Mouse (Mus musculus): ENCODE results near the gene Eef1a2. TPM values are rescaled to one million over a fixed set of nuclear protein-coding genes. Genes with fewer than 3 reads are reported as not detected.

The Eef1a2 gene
- polyA plus RNA-seq, 1 experiment from 2014 or later = 0.23 TPM

GRCm38 (mm10) chr2:181152701-181153100 is 4.1 kb downstream of the Eef1a2 start:
- Histone ChIP-seq H3K79me2 (ENCODE audit: inconsistent target) (no peaks in the 10 kb centered on the region), H3K4me3 (ENCODE audit: inconsistent target) (no peak overlapping the region), H3K27ac (no peak overlapping the region), H3K36me3 (ENCODE audit: inconsistent target) (no peaks in the 10 kb centered on the region)
- 90% methylated on average over 17 of the region's 17 CpGs for WGBS (ENCODE audit: missing documents)

DNA sequence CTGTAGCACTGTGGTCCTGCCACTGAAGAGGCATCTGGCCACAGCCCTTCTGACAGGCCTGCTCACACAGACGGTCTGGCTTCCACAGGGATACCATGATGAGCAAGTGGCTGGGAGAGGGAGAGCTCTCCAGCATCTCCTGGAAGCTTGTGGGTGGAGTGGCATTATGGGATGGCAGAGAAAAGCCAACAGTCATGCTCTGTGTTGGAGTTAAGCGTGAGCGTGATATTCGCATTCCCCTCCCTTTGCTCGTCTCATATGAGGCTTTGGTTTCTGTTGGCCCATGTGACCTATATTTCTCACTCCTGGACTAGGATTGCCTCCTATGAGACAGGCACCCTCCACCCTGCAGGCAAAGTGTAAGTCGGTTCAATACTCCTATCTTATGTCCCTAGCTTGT is 6.5 kb downstream of the Eef1a2 start:
- 68% methylated on average over 6 of the region's 6 CpGs for WGBS (ENCODE audit: missing documents)

DNA sequence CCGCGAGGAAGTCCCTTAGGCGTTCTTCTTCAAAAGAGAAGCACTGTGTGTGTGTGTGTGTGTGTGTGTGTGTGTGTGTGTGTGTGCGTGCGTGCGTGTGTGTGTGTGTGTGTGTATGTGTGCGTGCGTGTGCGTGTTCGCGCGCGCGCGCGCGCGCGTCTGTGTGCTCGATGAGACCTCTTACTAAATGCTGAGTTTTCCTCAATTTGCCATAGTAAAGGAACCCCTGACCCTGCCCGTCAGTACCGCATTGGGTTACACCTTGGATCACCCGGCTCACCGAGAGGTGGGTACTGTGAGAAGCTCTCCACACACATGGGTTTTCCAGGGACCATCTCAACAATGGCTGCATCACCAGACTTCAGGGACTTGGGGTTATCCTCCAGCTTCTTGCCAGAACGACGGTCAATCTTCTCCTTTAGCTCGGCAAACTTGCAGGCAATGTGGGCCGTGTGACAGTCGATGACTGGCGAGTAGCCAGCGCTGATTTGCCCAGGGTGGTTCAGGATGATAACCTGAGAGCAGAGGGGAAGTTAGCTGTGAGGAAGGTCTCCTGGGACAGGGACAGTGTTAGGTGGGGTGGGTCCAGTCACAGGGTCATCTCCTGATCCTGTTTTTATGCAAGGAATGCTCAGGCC is 8.4 kb downstream of the Eef1a2 start:
- H3K4me3 ChIP-seq (ENCODE audit: inconsistent target) = no peak overlapping the region
- 18% methylated on average over 12 of the region's 31 CpGs for WGBS (ENCODE audit: missing documents)

More for the DNA sequence above, 6.5 kb downstream of the Eef1a2 start:
- H3K79me2 ChIP-seq (ENCODE audit: inconsistent target) = no peaks in the 10 kb centered on the region
- no peaks in the 10 kb centered on the region for H3K36me3 ChIP-seq (ENCODE audit: inconsistent target)
- H3K4me3 ChIP-seq (ENCODE audit: inconsistent target) = no peak overlapping the region
- H3K27ac ChIP-seq = no peak overlapping the region

DNA sequence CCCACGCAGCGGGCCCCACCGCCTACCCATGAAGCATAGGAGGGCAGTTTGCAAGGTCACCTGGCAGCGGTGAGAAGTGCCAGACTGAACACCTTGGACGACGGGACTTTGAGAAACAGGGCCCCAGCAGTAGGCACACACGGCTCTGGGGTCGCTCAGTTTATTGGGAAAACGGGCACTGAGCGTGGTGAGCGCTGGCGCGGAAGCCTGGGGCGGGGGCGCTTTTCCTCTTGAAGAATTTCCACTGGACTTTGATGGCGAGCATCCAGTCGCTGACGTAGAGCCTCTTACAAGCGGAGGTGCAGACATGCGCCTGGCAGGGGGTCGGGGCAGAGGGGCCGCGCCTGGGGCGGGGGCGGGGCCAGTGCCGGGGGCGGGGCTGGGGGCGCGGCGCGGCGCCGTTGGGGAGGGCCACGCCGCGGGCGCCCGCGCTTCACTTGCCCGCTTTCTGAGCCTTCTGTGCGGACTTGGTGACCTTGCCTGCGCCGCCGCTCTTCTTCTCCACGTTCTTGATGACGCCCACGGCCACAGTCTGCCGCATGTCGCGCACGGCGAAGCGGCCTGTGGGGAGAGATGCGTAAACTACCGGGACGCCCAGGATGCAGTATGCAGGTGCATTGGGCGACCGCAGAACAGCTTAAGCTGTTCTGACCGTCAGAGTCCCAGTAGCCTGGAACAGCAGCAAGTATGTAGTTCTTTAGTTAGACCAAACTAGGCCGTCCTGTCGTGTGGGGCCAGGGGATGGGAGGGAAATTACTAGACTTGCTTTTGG is 9.1 kb downstream of the Eef1a2 start:
- WGBS (ENCODE audit: missing documents) = 3% methylated on average over 56 of the region's 61 CpGs
- no peaks in the 10 kb centered on the region for H3K36me3 ChIP-seq (ENCODE audit: inconsistent target)
- no peak overlapping the region for H3K27ac ChIP-seq
- H3K79me2 ChIP-seq (ENCODE audit: inconsistent target) = no peaks in the 10 kb centered on the region
- no peak overlapping the region for H3K4me3 ChIP-seq (ENCODE audit: inconsistent target)

More for the DNA sequence above, 8.4 kb downstream of the Eef1a2 start:
- Histone ChIP-seq H3K79me2 (ENCODE audit: inconsistent target) (no peaks in the 10 kb centered on the region), H3K27ac (no peak overlapping the region), H3K36me3 (ENCODE audit: inconsistent target) (no peaks in the 10 kb centered on the region)

DNA sequence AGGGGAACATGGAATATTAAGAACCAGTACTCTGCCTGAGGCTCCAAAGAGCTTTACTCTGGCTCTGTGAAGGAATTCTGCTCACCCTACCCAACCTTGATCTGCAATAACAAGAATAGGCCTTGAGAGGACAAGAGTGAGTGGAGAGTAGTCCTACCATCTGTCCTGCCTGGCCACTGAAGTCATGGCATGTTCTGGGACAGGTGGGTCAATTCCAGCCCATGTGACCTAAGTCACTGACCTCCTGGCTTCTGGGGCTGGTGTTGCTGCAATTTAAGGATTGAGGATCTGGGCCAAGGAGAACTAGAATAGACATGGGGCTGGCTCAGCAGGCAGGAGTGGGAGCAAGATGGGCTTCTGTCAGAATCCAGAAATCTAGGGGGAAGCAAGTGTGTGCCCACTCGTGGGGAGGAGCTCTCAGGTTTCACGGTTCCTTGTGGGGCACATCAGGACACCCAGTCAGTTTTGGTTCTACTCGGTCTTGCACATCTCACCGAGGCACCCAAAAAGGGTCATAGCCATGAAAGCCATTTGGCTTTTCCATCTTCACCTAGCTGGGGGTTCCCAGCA is 9.8 kb downstream of the Eef1a2 start:
- no peak overlapping the region for H3K4me3 ChIP-seq (ENCODE audit: inconsistent target)
- no peaks in the 10 kb centered on the region for H3K36me3 ChIP-seq (ENCODE audit: inconsistent target)
- WGBS (ENCODE audit: missing documents) = 61% methylated on average over 4 of the region's 4 CpGs
- no peaks in the 10 kb centered on the region for H3K79me2 ChIP-seq (ENCODE audit: inconsistent target)
- no peak overlapping the region for H3K27ac ChIP-seq

DNA sequence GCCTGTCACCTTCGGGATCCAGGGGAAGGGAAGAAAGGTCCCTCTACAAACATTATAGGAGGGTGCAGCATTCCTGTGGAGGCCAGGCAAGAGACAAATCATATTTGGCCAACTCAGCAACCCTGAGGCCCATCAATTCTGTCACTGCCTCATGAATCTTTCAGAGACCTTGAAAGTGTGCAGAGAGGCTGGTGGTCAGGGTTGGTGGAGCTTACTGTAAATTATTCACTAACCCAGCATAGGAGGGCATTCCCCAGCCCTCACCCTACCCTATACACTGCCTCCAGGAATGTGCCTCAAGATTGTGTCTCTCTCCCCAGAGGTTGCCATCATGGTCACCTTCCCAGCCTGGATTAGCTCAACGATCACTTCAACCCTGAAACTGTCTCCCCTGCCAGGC is 12.1 kb downstream of the Eef1a2 start:
- Histone ChIP-seq H3K79me2 (ENCODE audit: inconsistent target) (no peaks in the 10 kb centered on the region), H3K36me3 (ENCODE audit: inconsistent target) (no peaks in the 10 kb centered on the region), H3K4me3 (ENCODE audit: inconsistent target) (no peak overlapping the region), H3K27ac (no peak overlapping the region)
- 82% methylated on average over 2 of the region's 2 CpGs for WGBS (ENCODE audit: missing documents)

GRCm38 (mm10) chr2:181143509-181144276 is 13.1 kb downstream of the Eef1a2 start:
- Histone ChIP-seq H3K79me2 (ENCODE audit: inconsistent target) (no peaks in the 10 kb centered on the region), H3K4me3 (ENCODE audit: inconsistent target) (no peak overlapping the region), H3K36me3 (ENCODE audit: inconsistent target) (no peaks in the 10 kb centered on the region), H3K27ac (no peak overlapping the region)
- 76% methylated on average over 2 of the region's 2 CpGs for WGBS (ENCODE audit: missing documents)

- H3K36me3 ChIP-seq (ENCODE audit: inconsistent target) = no peaks in the 10 kb centered on the region
- no peak overlapping the region for H3K4me3 ChIP-seq (ENCODE audit: inconsistent target)
- H3K79me2 ChIP-seq (ENCODE audit: inconsistent target) = no peaks in the 10 kb centered on the region
- H3K27ac ChIP-seq = no peak overlapping the region
- WGBS (ENCODE audit: missing documents) = 64% methylated on average over 8 of the region's 8 CpGs
Measured at GRCm38 (mm10) chr2:181142703-181143135, 14.1 kb downstream of the Eef1a2 start.

DNA sequence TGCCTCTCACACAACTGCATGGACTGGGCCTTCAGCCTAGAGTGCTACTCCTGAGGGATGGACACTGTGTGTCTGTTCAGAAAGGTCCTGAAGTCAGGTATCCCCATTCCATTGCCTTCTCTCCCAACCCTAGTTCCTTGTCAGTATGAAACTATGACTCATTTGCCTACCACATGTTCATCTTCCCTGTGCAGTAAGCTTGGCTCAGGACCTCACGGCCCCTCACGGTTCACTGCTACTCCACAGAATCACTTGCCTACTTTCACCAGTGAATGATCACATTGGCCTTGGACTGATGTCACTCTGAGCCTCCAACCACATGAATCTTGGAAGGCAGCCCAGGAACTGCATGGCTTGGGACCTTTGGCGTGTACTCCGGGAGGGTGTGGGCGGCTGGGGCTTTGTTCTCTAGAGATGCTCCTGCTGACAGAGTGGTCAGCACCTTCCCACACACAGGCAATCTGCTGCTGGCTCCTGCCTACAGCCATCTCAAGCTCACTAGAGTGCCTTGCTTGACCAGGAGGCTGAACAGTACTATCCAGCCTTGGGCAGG is 17.1 kb downstream of the Eef1a2 start:
- 88% methylated on average over 5 of the region's 5 CpGs for WGBS (ENCODE audit: missing documents)

DNA sequence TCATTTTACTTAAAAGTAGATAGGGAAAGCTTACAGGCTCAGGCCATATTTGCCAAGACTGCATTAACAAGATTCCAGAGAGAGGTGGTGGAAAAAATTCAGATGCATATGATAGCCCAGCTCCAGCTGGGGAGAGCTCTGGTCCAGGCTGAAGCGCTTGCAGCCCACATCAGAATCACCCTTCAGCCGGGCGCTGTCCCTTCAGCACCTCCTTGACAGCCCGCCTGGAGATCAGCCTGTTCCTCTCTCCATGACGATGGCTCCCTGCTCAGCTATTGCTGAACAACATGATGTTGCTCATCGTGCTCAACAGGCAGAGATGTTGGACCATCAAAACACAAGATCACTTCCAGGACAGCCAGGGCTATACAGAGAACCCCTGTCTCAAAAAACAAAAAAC is 19.9 kb downstream of the Eef1a2 start:
- no peak overlapping the region for H3K4me3 ChIP-seq (ENCODE audit: inconsistent target)
- H3K27ac ChIP-seq = no peak overlapping the region
- no peaks in the 10 kb centered on the region for H3K79me2 ChIP-seq (ENCODE audit: inconsistent target)
- 8% methylated on average over 6 of the region's 6 CpGs for WGBS (ENCODE audit: missing documents)
- no peaks in the 10 kb centered on the region for H3K36me3 ChIP-seq (ENCODE audit: inconsistent target)

More for the DNA sequence above, 17.1 kb downstream of the Eef1a2 start:
- Histone ChIP-seq H3K79me2 (ENCODE audit: inconsistent target) (no peaks in the 10 kb centered on the region), H3K27ac (no peak overlapping the region), H3K36me3 (ENCODE audit: inconsistent target) (no peaks in the 10 kb centered on the region), H3K4me3 (ENCODE audit: inconsistent target) (no peak overlapping the region)

GRCm38 (mm10) chr2:181135446-181135818 is 21.4 kb downstream of the Eef1a2 start:
- 9% methylated on average over 4 of the region's 4 CpGs for WGBS (ENCODE audit: missing documents)
- no peaks in the 10 kb centered on the region for H3K36me3 ChIP-seq (ENCODE audit: inconsistent target)
- no peaks in the 10 kb centered on the region for H3K79me2 ChIP-seq (ENCODE audit: inconsistent target)
- H3K4me3 ChIP-seq (ENCODE audit: inconsistent target) = no peak overlapping the region
- H3K27ac ChIP-seq = no peak overlapping the region

DNA sequence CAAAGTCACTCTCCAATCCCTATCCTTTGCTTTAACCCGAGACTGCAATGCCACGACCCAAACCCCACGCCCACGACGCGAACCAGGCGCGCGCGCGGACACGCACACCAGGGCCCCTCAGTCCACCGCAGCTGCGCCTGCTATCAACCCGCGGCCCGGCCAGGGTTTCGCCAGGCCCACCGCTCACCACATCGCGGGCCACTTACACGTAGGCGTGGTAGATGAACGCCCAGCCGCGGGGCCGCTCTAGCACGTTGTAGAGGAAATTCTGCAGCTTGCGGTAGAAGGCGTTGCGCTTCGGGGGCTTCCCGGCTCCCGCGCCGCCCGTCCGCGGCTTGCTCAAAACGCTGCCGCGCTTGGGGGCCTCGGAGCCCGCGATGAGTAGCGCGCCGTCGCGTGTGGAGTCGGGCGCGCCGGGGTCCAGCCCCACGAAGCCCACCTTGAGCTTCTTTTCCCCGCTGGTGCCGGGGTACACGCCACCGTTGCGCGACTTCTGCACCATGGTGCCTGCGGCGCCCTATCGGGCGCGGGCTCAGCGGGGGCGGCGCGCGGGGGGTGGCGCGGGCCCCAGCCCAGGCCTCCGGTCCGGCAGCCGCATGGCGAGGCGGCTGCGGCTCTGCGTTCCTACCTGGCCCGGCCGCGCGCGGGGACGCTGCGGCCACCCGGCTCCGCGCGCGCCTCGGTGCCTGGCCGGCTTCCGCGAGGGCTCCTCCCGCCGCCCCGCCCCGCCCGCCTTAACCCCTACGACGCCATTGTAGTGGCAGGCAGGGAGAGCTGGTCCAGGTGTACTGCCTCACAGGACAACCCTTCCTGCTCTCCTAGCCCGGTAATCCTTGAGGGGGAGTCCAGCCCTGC is 22.0 kb downstream of the Eef1a2 start, which contains the start of gene Kcnq2:
Kcnq2 (minus strand) TSS at position 710 of the 855 bp plus-strand sequence.
- 2% methylated on average over 101 of the region's 104 CpGs for WGBS (ENCODE audit: missing documents)
- Histone ChIP-seq H3K36me3 (ENCODE audit: inconsistent target) (no peaks in the 10 kb centered on the region), H3K79me2 (ENCODE audit: inconsistent target) (no peaks in the 10 kb centered on the region), H3K27ac (no peak within 1 kb of the TSS), H3K4me3 (ENCODE audit: inconsistent target) (no peak within 1 kb of the TSS)

GRCm38 (mm10) chr2:181133837-181134590 is 22.8 kb downstream of the Eef1a2 start:
- Histone ChIP-seq H3K79me2 (ENCODE audit: inconsistent target) (no peaks in the 10 kb centered on the region), H3K27ac (no peak overlapping the region), H3K36me3 (ENCODE audit: inconsistent target) (no peaks in the 10 kb centered on the region), H3K4me3 (ENCODE audit: inconsistent target) (no peak overlapping the region)
- WGBS (ENCODE audit: missing documents) = 7% methylated on average over 21 of the region's 22 CpGs

Data from macrophage (primary cell).